Mouse (Mus musculus): ENCODE measurements around the gene Chga. TPM values are rescaled to one million over a fixed set of nuclear protein-coding genes. Genes with fewer than 3 reads are reported as not detected.

Chga gene
- 8.5 and 14.1 TPM in 2 replicates for polyA plus RNA-seq (2012; rRNA removed)

DNA sequence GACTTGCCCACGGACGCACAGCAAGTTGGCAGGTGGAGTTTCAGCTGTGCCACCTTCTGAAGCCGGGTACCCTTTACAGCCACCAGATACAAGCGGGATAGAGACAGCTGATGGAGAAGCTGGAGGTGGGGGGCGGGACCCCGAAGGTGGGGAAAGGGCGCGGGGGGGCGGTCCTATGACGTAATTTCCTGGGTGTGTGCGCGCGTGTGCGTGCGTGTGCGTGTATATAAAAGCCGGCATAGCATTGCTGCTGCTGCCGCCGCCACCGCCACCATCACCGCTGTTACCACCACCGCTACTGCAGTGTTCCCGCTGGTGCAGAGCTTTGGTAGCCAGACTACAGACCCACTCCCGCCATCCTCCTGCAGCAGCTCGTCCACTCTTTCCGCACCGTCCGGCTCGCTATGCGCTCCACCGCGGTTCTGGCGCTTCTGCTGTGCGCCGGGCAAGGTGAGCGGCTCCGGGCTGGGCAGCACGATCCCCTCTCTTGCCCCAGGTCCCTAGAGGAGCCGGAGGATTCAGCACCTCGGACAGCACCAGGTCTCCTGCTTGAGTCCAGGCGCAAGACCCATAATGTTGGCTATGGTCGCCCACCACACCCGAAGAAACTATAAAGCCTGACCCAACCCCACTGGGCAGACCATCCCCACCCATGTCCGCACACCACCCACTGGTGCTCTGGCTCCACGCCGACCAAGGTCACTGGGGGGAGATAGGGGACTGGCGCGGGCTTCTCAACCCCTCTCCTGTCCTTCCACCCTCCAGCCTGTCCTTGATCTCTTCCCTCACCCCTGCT is at the start of gene Chga:
TSS of gene Chga (plus strand) at position 249 of the 796 bp plus-strand sequence.
- Histone ChIP-seq H3K27me3 (ENCODE audit: control insufficient read depth, insufficient read depth, low read length) (no peaks in the 10 kb centered on the region), H3K4me3 (ENCODE audit: control insufficient read depth, low read depth, low read length) (peak within 1 kb of the TSS; percentile 87), H3K36me3 (ENCODE audit: control insufficient read depth, insufficient read depth, low read length) (no peaks in the 10 kb centered on the region), H3K27ac (ENCODE audit: control insufficient read depth, insufficient read depth, low read depth, low read length) (no peak within 1 kb of the TSS), H3K4me1 (ENCODE audit: control insufficient read depth, insufficient read depth, low read length) (peaks cover 8% of the 10 kb centered on the region)
- TF ChIP-seq POLR2A (IDR thresholded peaks at IDR 0.05; ENCODE audit: control insufficient read depth, low read depth, low read length) (peak; percentile 43; the same call in 1 of the 2 replicates), CTCF (IDR thresholded peaks at IDR 0.05; ENCODE audit: control insufficient read depth, insufficient read depth, insufficient replicate concordance, low read depth, low read length) (no peak)

- TF ChIP-seq CTCF (IDR thresholded peaks at IDR 0.05; ENCODE audit: control insufficient read depth, insufficient read depth, insufficient replicate concordance, low read depth, low read length) = no peak
- TF ChIP-seq POLR2A (IDR thresholded peaks at IDR 0.05; ENCODE audit: control insufficient read depth, low read depth, low read length) = no peak
- no peak overlapping the region for H3K27ac ChIP-seq (ENCODE audit: control insufficient read depth, insufficient read depth, low read depth, low read length)
- H3K27me3 ChIP-seq (ENCODE audit: control insufficient read depth, insufficient read depth, low read length) = no peaks in the 10 kb centered on the region
- no peaks in the 10 kb centered on the region for H3K36me3 ChIP-seq (ENCODE audit: control insufficient read depth, insufficient read depth, low read length)
- H3K4me3 ChIP-seq (ENCODE audit: control insufficient read depth, low read depth, low read length) = no peak overlapping the region; the same call in 1 of the 2 replicates
- H3K4me1 ChIP-seq (ENCODE audit: control insufficient read depth, insufficient read depth, low read length) = peaks cover 4% of the 10 kb centered on the region
Observed at GRCm38 (mm10) chr12:102505131-102505713, 49.5 kb upstream of the Chga start.

GRCm38 (mm10) chr12:102505949-102506348 is 48.8 kb upstream of the Chga start:
- Histone ChIP-seq H3K4me3 (ENCODE audit: control insufficient read depth, low read depth, low read length) (no peak overlapping the region), H3K27me3 (ENCODE audit: control insufficient read depth, insufficient read depth, low read length) (no peaks in the 10 kb centered on the region), H3K36me3 (ENCODE audit: control insufficient read depth, insufficient read depth, low read length) (no peaks in the 10 kb centered on the region), H3K4me1 (ENCODE audit: control insufficient read depth, insufficient read depth, low read length) (peaks cover 4% of the 10 kb centered on the region), H3K27ac (ENCODE audit: control insufficient read depth, insufficient read depth, low read depth, low read length) (no peak overlapping the region)
- TF ChIP-seq POLR2A (IDR thresholded peaks at IDR 0.05; ENCODE audit: control insufficient read depth, low read depth, low read length) (no peak), CTCF (IDR thresholded peaks at IDR 0.05; ENCODE audit: control insufficient read depth, insufficient read depth, insufficient replicate concordance, low read depth, low read length) (no peak)

DNA sequence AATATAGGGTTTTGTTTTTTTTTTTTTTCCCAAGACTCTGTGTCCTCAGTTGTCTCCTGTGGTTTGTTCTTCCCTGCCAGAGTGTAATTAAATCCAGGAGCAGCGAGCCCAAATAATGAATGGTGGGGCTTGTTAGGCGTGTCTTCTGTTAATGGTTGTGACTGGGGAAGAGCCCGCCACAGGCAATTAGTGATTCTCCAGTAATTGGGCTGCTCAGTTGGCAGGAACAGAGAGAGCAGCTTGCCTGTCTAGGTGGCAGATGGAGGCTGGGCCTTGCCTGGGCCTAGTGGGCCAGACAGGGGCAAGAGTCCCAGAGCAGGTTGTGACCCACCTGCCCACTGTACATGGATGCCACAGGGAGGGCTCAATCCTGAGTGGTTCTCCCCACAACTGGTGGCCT is 43.4 kb upstream of the Chga start:
- Histone ChIP-seq H3K27me3 (ENCODE audit: control insufficient read depth, insufficient read depth, low read length) (no peaks in the 10 kb centered on the region), H3K27ac (ENCODE audit: control insufficient read depth, insufficient read depth, low read depth, low read length) (no peak overlapping the region), H3K4me3 (ENCODE audit: control insufficient read depth, low read depth, low read length) (no peak overlapping the region), H3K36me3 (ENCODE audit: control insufficient read depth, insufficient read depth, low read length) (no peaks in the 10 kb centered on the region), H3K4me1 (ENCODE audit: control insufficient read depth, insufficient read depth, low read length) (no peaks in the 10 kb centered on the region)
- TF ChIP-seq CTCF (IDR thresholded peaks at IDR 0.05; ENCODE audit: control insufficient read depth, insufficient read depth, insufficient replicate concordance, low read depth, low read length) (no peak), POLR2A (IDR thresholded peaks at IDR 0.05; ENCODE audit: control insufficient read depth, low read depth, low read length) (no peak)

DNA sequence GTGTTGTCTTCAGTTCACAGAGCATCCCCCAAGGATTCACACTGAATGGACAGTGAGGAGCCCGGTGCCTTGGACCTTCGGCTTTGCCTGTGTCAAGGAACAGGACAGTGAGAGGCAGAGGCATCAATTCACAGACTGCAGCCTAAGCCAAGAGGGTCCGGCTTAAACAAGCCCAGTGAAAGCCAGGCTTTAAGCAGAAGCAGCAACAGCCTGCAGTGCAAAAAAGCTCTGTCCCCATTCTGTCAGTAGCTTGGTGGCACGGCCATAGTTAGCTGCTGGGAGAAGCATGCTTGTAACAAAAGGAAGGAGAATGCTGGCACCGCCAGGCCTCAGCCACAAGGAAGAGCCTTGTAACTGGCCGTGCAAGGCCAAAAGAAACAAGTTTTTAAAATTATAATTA is 40.6 kb upstream of the Chga start:
- Histone ChIP-seq H3K27ac (ENCODE audit: control insufficient read depth, insufficient read depth, low read depth, low read length) (no peak overlapping the region), H3K4me3 (ENCODE audit: control insufficient read depth, low read depth, low read length) (no peak overlapping the region), H3K4me1 (ENCODE audit: control insufficient read depth, insufficient read depth, low read length) (no peaks in the 10 kb centered on the region), H3K36me3 (ENCODE audit: control insufficient read depth, insufficient read depth, low read length) (no peaks in the 10 kb centered on the region), H3K27me3 (ENCODE audit: control insufficient read depth, insufficient read depth, low read length) (no peaks in the 10 kb centered on the region)
- no peak for TF ChIP-seq POLR2A (IDR thresholded peaks at IDR 0.05; ENCODE audit: control insufficient read depth, low read depth, low read length)
- TF ChIP-seq CTCF (IDR thresholded peaks at IDR 0.05; ENCODE audit: control insufficient read depth, insufficient read depth, insufficient replicate concordance, low read depth, low read length) = no peak

- H3K4me1 ChIP-seq (ENCODE audit: control insufficient read depth, insufficient read depth, low read length) = no peaks in the 10 kb centered on the region
Observed at GRCm38 (mm10) chr12:102514751-102515150, 40.0 kb upstream of the Chga start.

GRCm38 (mm10) chr12:102516151-102516550 is 38.6 kb upstream of the Chga start:
- Histone ChIP-seq H3K36me3 (ENCODE audit: control insufficient read depth, insufficient read depth, low read length) (no peaks in the 10 kb centered on the region), H3K4me3 (ENCODE audit: control insufficient read depth, low read depth, low read length) (no peak overlapping the region), H3K27ac (ENCODE audit: control insufficient read depth, insufficient read depth, low read depth, low read length) (no peak overlapping the region), H3K4me1 (ENCODE audit: control insufficient read depth, insufficient read depth, low read length) (no peaks in the 10 kb centered on the region), H3K27me3 (ENCODE audit: control insufficient read depth, insufficient read depth, low read length) (no peaks in the 10 kb centered on the region)
- TF ChIP-seq POLR2A (IDR thresholded peaks at IDR 0.05; ENCODE audit: control insufficient read depth, low read depth, low read length) (no peak), CTCF (IDR thresholded peaks at IDR 0.05; ENCODE audit: control insufficient read depth, insufficient read depth, insufficient replicate concordance, low read depth, low read length) (no peak)

More at GRCm38 (mm10) chr12:102514751-102515150, 40.0 kb upstream of the Chga start:
- H3K27me3 ChIP-seq (ENCODE audit: control insufficient read depth, insufficient read depth, low read length) = no peaks in the 10 kb centered on the region
- TF ChIP-seq POLR2A (IDR thresholded peaks at IDR 0.05; ENCODE audit: control insufficient read depth, low read depth, low read length) (no peak), CTCF (IDR thresholded peaks at IDR 0.05; ENCODE audit: control insufficient read depth, insufficient read depth, insufficient replicate concordance, low read depth, low read length) (no peak)
- H3K4me3 ChIP-seq (ENCODE audit: control insufficient read depth, low read depth, low read length) = no peak overlapping the region
- no peak overlapping the region for H3K27ac ChIP-seq (ENCODE audit: control insufficient read depth, insufficient read depth, low read depth, low read length)
- H3K36me3 ChIP-seq (ENCODE audit: control insufficient read depth, insufficient read depth, low read length) = no peaks in the 10 kb centered on the region
